Mouse (Mus musculus) kidney, adult 2 months (tissue): ENCODE data around the gene Dnah14. TPM values are rescaled to one million over a fixed set of nuclear protein-coding genes. Genes with fewer than 3 reads are reported as not detected.

Experiments used
- DNase-seq: peaks from one replicate; pipeline ENCODE4 v3.0.0; 2021
- H3K27ac ChIP-seq: fragments of 200-500 bp; 2 replicates; pipeline ENCODE4 v1.5.1; 2012; ENCODE audit warnings: low read depth, low read length, control low read depth, inconsistent platforms; ENCODE audit not compliant: insufficient read depth
- H3K27me3 ChIP-seq: fragments of 200-500 bp; replicated peaks from 2 replicates; pipeline ENCODE4 v1.6.1; 2012; ENCODE audit warnings: mild to moderate bottlenecking, moderate library complexity, low read length, inconsistent platforms; ENCODE audit not compliant: control insufficient read depth, insufficient read depth
- H3K36me3 ChIP-seq: fragments of 200-500 bp; 2 replicates; pipeline ENCODE4 v1.6.1; 2012; ENCODE audit warnings: mild to moderate bottlenecking, moderate library complexity, low read length, inconsistent platforms; ENCODE audit not compliant: control insufficient read depth, insufficient read depth
- H3K4me1 ChIP-seq: fragments of 200-500 bp; 2 replicates; pipeline ENCODE4 v1.6.1; 2011; ENCODE audit warnings: low read length; ENCODE audit not compliant: control insufficient read depth, insufficient read depth
- H3K4me3 ChIP-seq: fragments of 200-500 bp; 2 replicates; pipeline ENCODE4 v1.5.1; 2011; ENCODE audit warnings: mild to moderate bottlenecking, low read depth, low read length, control low read depth; ENCODE audit not compliant: insufficient read depth
- CTCF ChIP-seq: fragments of 200-500 bp; conservative IDR thresholded peaks from 2 replicates; pipeline ENCODE4 v1.5.1; 2011; ENCODE audit warnings: low read depth, mild to moderate bottlenecking, control low read depth, low read length, moderate library complexity, mixed read lengths; ENCODE audit not compliant: insufficient read depth, insufficient read length
- POLR2A ChIP-seq: fragments of 200-500 bp; IDR thresholded peaks from one replicate; pipeline ENCODE4 v1.6.1; 2011; ENCODE audit warnings: low read depth, low read length, control low read depth
- WGBS: fragments of 180-500 bp; shearing (Covaris S2); methylation state at CpG from one replicate; pipeline ENCODE4 v1.1.7; 2018; 5-methylcytosine and 5-hydroxymethylcytosine counted together
- polyA plus RNA-seq: library from polyadenylated mRNA; depleted of rRNA; stranded (reverse); fragments of >200 nt; gene quantifications from 2 replicates; pipeline ENCODE4 v1.2.3, GENCODE M21; 2012

Dnah14 gene
- polyA plus RNA-seq, 1 experiment = not detected

DNA sequence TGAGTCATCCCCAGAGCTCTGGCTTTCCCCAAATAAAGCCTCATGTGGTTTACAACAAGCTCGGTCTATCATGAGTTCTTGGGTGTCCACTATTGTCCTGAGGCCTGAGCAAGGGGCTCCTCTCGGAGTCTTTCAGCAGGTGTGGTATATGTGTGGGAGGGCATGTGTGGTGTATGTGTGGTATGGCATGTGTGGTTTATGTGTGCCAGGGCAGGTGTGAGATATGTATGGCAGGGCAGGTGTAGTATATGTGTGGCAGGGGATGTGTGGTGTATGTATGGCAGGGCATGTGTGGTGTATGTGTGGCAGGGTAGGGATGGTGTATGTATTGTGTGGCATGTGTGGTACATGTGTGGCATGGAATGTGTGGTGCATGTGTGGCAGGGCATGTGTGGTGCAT, 64.0 kb downstream of the Dnah14 start:
- Histone ChIP-seq H3K27me3 (no peaks in the 10 kb centered on the region), H3K27ac (no peak overlapping the region), H3K4me1 (no peaks in the 10 kb centered on the region), H3K36me3 (no peaks in the 10 kb centered on the region), H3K4me3 (no peak overlapping the region)
- DNase-seq = no peak
- WGBS = 77% methylated on average over 2 of the region's 2 CpGs
- TF ChIP-seq CTCF (no peak), POLR2A (no peak)

DNA sequence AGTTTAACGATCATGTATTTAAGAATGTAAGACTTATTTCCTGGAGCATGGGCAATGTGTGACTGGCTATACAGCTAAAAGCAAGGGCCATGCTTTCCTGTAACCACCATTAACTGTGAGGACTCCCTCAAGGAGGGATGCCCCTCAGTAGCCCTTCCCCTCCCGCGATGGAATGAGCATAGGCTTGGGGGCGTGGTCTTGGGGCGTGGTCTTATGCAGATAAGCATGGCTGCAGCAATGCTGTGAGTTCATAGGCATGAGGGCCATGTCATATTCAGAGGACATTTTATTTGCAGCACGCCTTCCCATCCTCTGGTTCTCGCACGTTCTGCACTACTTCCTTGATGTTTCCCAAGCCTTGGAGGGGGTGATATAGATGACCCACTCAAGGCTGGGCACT, 71.1 kb downstream of the Dnah14 start:
- no peaks in the 10 kb centered on the region for H3K36me3 ChIP-seq
- no peaks in the 10 kb centered on the region for H3K4me1 ChIP-seq
- H3K4me3 ChIP-seq = no peak overlapping the region
- H3K27ac ChIP-seq = no peak overlapping the region
- WGBS = 49% methylated on average over 8 of the region's 8 CpGs
- DNase-seq = no peak
- no peaks in the 10 kb centered on the region; the same call in 1 of the 2 replicates for H3K27me3 ChIP-seq
- no peak for TF ChIP-seq POLR2A
- no peak for TF ChIP-seq CTCF

DNA sequence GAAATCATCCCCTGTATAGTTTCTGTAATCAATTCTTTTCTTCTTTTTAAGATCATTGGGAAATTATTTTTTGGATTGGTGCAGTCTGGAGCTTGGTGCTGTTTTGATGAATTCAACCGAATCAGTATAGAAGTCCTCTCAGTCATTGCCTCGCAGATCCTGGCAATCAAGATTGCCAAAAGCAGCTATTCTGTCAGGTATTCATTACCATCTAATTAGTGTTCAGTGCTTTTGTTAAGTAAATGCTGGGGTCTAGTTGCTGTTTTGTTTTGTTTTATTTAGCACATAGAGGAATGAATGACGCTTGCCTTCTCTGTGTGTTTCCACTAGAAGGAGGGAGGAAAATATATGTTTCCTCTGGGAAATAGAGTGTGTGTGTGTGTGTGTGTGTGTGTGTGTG, 77.1 kb downstream of the Dnah14 start:
- no peak overlapping the region for H3K27ac ChIP-seq
- TF ChIP-seq CTCF = no peak
- no peak for TF ChIP-seq POLR2A
- DNase-seq = no peak
- H3K36me3 ChIP-seq = no peaks in the 10 kb centered on the region
- peaks cover 1% of the 10 kb centered on the region; the same call in 1 of the 2 replicates for H3K27me3 ChIP-seq
- no peaks in the 10 kb centered on the region for H3K4me1 ChIP-seq
- H3K4me3 ChIP-seq = no peak overlapping the region
- 39% methylated on average over 3 of the region's 3 CpGs for WGBS

DNA sequence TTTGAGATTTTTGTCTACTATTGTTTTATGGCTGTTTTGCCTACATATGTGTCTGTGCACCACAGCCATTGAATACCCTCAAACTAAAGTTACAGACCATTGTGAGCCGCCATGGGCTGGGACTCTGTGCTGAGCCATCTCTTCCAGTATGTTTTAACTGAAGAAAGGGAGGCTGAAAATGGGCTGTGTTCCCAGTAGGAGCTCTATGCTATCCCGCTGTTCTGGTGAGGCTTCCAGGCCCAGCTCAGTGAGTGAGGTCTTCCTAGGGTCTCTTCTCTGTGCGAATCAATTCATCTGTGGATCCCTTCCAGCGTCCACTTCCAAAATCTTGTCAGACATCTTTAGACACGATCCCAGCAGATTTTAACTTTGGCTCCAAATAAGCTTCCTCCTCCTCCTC, 80.1 kb downstream of the Dnah14 start:
- no peak for TF ChIP-seq CTCF
- TF ChIP-seq POLR2A = no peak
- Histone ChIP-seq H3K27ac (no peak overlapping the region), H3K36me3 (no peaks in the 10 kb centered on the region), H3K27me3 (peaks cover 1% of the 10 kb centered on the region; the same call in 1 of the 2 replicates), H3K4me3 (no peak overlapping the region), H3K4me1 (no peaks in the 10 kb centered on the region)
- 80% methylated on average over 5 of the region's 5 CpGs for whole genome bisulfite sequencing
- DNase-seq = no peak

DNA sequence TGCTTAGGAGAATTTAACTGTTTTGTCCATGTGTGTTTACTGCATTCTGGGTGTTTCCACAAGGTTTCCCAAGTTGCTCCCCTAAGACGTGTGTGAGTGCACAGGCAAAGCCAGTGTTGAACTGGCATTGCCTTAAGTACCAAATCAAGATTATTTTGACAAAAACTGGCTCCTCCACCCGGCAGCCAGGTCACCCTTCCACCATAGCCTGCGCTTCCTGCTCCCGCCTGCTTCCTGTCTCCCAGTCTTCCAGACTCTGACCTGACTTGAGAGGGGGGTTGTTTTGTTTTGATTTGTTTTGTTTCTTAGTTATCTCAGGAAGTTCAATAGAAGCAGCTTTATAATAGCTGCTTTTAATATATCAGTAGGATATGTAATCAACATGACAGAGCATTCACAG, 90.4 kb downstream of the Dnah14 start:
- H3K27ac ChIP-seq = no peak overlapping the region
- 42% methylated on average over 4 of the region's 4 CpGs for WGBS
- TF ChIP-seq CTCF = no peak
- TF ChIP-seq POLR2A = no peak
- H3K4me1 ChIP-seq = no peaks in the 10 kb centered on the region
- H3K4me3 ChIP-seq = no peak overlapping the region
- H3K27me3 ChIP-seq = no peaks in the 10 kb centered on the region
- DNase-seq = peak; percentile 18
- no peaks in the 10 kb centered on the region for H3K36me3 ChIP-seq

DNA sequence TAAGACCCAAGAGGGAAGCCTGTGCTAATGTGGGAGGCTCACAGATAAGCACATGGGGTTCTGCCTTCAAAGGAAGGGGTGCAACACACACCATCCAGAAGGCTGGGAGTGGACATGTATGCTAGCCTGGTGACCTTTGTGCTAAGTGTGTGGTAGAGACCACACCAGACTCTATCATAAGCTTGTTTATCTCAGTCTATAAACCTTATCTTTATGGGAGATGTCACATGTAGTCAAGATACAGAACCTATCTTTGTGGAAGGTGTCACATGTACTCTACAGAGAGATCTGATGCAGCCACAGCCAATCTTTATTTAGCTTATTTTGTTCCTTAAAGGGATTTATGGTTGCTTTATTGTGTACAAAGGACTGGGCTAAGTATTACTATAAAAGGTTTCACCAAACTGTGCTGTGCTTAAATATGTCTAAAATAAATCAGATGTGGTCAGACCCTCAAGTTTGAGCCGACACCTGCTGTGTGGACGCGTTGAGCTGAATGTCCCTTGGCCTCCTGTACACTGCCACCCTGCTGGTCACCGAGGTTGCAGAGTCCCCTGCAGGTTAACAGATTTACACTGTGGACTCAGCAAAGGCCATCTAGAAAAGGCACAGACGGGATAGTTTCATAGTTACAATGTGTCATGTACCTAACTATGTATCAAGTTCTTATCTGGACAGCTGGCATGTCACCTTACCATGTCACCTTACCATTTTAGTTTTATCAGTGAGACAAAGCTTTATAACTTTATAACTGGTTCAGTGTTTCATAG, 118.6 kb downstream of the Dnah14 start:
- H3K27ac ChIP-seq = no peak overlapping the region
- 79% methylated on average over 5 of the region's 5 CpGs for WGBS
- no peaks in the 10 kb centered on the region for H3K36me3 ChIP-seq
- H3K4me1 ChIP-seq = no peaks in the 10 kb centered on the region
- H3K4me3 ChIP-seq = no peak overlapping the region
- TF ChIP-seq POLR2A (no peak), CTCF (no peak)
- no peak for DNase-seq
- H3K27me3 ChIP-seq = no peaks in the 10 kb centered on the region

DNA sequence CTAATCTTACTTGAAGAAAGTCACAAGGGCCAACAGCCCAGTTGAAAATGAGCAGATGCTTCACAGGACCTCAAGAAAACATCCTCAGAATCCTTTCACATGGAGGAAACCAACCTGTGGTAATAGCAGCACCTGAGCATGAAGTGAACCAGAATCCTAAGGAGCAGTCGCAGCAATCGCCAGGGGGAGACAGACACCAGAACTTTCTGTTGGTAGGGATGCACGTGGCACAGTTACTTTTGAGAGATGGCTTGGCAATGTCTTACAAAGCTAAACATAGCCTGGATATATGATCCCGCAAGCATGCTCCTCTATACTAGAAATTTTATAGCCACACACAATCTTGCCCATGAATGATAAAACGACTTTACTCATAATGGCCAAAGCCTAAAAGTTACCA, 152.3 kb downstream of the Dnah14 start:
- no peaks in the 10 kb centered on the region for H3K27me3 ChIP-seq
- no peak overlapping the region for H3K27ac ChIP-seq
- no peak overlapping the region for H3K4me3 ChIP-seq
- no peaks in the 10 kb centered on the region for H3K4me1 ChIP-seq
- H3K36me3 ChIP-seq = no peaks in the 10 kb centered on the region
- 46% methylated on average over 5 of the region's 5 CpGs for WGBS
- no peak for TF ChIP-seq POLR2A
- TF ChIP-seq CTCF = peak; percentile 61
- peak; percentile 35 for DNase-seq
